Mouse (Mus musculus): ENCODE data around the gene Rfx4.

Rfx4 gene

GRCm38 (mm10) chr10:84755786-84756203, at the start of gene Rfx4:
TSS of gene Rfx4 (plus strand) at chr10:84756062.
- DNase-seq (ENCODE audit: low spot score) = no peak

DNA sequence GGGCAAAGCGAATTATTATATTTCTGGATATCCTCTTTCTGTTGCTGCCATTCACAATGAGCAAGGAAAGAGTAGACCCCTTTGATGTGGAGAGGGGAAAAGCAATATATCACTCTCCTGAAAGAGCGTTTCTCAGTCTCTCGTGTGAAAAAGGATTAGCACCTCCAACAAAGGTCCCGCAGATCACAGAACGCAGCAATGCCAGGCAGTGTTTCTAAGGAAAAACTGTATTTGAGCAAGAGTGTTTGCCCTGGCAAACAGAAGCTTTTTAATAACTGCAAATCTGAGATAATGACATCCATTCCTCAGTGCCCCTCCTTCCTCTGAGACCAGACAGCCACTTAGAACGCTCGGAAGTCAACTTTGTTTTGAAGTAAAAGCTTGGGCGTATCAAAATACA, 49.3 kb upstream of the Rfx4 start:
- DNase-seq (ENCODE audit: low spot score) = no peak

- DNase-seq (ENCODE audit: low spot score) = no peak
These were observed 48.6 kb upstream of the Rfx4 start for GRCm38 (mm10) chr10:84707226-84707625.

- DNase-seq (ENCODE audit: low spot score) = no peak
These were observed 47.9 kb upstream of the Rfx4 start for GRCm38 (mm10) chr10:84707752-84708530.

DNA sequence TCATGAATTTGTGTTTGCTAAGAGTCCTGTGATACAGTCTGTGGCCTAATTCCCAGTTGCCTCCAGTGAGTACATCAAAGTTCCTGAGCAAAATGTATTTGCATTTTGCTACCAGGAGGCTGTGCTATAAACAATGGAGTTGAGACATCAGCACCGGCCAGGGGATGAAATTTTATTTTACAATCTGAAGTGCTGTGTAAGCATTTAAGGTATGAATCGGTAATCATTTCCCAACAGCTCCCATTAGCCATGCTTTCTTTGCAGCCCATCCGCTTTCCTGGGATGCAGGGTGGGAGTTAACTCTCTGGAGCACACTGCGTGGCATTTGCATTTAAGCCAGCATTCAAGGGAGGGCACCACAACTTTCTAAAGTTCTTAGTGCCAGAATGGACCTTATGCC, 45.7 kb upstream of the Rfx4 start:
- no peak for DNase-seq (ENCODE audit: low spot score)

DNA sequence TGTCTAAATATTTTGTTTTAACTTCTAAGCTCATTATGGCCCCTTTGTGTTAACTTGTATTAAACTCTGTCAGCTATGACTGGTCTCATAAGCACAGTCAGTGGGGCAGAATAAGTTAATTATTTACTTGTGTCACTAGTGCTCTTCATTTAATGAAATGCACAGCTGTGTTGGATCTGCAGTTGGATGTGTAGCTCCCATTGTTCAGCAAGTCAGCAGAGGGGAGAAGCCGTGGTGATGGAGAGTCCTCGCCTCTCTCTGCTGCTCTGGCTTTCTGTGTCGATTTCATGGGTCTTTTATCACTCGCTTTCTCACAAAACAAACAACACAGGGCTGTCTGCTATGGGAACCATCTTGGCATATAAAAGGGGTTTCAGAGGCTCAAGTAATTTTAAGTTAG, 45.0 kb upstream of the Rfx4 start:
- peak; percentile 43 for DNase-seq (ENCODE audit: low spot score)

DNA sequence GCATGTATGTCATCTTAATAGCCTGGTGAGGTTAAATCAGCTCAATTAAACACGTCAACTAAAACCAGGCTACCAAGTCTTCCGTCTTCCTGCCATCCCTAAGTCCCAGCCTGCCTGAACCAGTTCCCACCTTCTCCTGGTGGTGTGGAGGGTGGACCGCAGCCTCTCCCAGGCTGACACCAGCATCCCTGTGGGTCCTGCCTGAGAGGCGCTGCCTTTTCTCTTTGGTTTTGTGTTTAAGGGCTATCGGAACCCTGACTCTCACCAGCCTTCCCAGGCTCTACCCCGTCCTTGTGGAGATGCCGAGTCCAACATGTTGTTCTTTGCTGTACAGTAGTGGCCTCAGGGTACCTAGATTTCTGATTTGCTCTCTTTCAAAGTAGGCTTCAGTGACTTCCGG, 44.4 kb upstream of the Rfx4 start:
- DNase-seq (ENCODE audit: low spot score) = no peak

DNA sequence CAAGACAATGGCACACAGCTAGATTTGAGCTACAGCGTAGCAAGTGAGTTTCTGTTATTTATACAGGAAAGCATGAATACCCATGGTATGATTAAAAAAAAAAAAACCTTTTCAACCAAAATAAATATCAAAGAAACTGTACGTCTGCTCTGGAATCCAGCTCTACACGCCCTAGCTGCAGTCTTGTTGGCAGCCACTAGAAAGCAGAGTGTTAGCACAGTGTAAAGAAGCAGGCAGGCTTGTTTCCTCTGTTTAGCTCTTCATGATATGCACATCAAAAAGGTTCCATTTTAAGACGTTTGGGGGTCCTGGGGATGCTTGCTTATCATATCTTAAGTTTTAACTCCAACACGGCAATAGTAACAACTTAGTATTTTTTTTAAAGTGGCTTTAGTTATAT, 43.9 kb upstream of the Rfx4 start:
- DNase-seq (ENCODE audit: low spot score) = no peak

- DNase-seq (ENCODE audit: low spot score) = no peak
These were observed 43.3 kb upstream of the Rfx4 start for GRCm38 (mm10) chr10:84712532-84712931.

GRCm38 (mm10) chr10:84713043-84713442, 42.8 kb upstream of the Rfx4 start:
- DNase-seq (ENCODE audit: low spot score) = no peak

DNA sequence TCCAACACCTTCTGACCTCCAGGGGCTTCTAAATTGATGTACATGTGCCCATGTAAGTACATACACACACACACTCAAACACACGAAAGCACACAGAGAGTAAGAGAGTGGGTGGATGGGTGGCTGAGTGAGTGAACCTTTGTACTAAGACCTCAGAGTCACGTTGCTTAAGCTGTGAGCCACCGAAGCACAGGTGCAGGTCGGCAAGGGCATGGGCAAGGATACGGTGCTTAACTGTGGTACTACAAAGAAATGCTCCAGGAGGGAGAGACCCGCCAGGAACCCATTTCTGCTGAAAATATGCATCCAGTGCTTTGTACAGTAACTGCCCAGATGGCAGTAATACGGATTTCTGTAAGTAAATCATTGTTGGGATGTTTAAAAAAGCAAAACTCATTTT, 40.2 kb upstream of the Rfx4 start:
- no peak for DNase-seq (ENCODE audit: low spot score)

- DNase-seq (ENCODE audit: low spot score) = no peak
These were observed 39.3 kb upstream of the Rfx4 start for GRCm38 (mm10) chr10:84716581-84716980.

GRCm38 (mm10) chr10:84722711-84723110, 33.2 kb upstream of the Rfx4 start:
- DNase-seq (ENCODE audit: low spot score) = no peak

GRCm38 (mm10) chr10:84727005-84727404, 28.9 kb upstream of the Rfx4 start:
- no peak for DNase-seq (ENCODE audit: low spot score)

- DNase-seq (ENCODE audit: low spot score) = no peak
These were observed 28.1 kb upstream of the Rfx4 start for GRCm38 (mm10) chr10:84727760-84728159.

GRCm38 (mm10) chr10:84730078-84730477, 25.8 kb upstream of the Rfx4 start:
- no peak for DNase-seq (ENCODE audit: low spot score)

GRCm38 (mm10) chr10:84730956-84731355, 24.9 kb upstream of the Rfx4 start:
- DNase-seq (ENCODE audit: low spot score) = no peak

DNA sequence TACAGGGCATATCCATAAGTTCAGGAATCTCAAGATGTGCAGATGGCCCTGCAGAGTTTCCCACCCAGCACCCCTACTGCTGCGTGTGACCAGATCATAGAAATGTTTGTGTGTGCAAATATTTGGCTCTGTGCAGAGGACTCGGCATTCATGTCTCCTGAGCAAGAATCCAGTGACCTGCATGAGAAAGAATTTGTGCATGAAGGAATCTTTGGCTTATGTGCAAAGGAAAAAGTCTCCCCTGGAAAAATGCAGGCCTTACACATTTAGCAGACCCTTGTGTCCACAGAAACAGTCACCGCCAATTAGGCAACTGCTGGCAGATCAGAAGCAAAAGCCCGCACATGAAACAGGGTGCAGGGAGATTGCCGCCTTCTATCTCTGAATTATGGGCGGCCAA, 22.4 kb upstream of the Rfx4 start:
- peak; percentile 29 for DNase-seq (ENCODE audit: low spot score)

- DNase-seq (ENCODE audit: low spot score) = no peak
These were observed 744 bp upstream of the Rfx4 start for GRCm38 (mm10) chr10:84754851-84755785.

- DNase-seq (ENCODE audit: low spot score) = no peak
These were observed 703 bp downstream of the Rfx4 start for GRCm38 (mm10) chr10:84756435-84757095.

- no peak for DNase-seq (ENCODE audit: low spot score)
These were observed 1.8 kb downstream of the Rfx4 start for GRCm38 (mm10) chr10:84757426-84758199.

GRCm38 (mm10) chr10:84758200-84758468, 2.3 kb downstream of the Rfx4 start:
- DNase-seq (ENCODE audit: low spot score) = no peak

Measured in MN1 (cell line).